Mouse (Mus musculus): ENCODE results near the gene Prss56. TPM values are rescaled to one million over a fixed set of nuclear protein-coding genes. Genes with fewer than 3 reads are reported as not detected.

The Prss56 gene
- polyA plus RNA-seq, 1 experiment: 1.5 TPM

GRCm38 (mm10) chr1:87232197-87232596 is 49.1 kb downstream of the Prss56 start:
- DNase-seq (ENCODE audit: low read depth): no peak

Other genes starting within 250 kb of the Prss56 start
- 18.2 and 22.5 TPM in 2 replicates for gene Alppl2, start 93.4 kb upstream of the Prss56 start, polyA plus RNA-seq (2012; rRNA removed)
- gene Alpi, start 81.7 kb upstream of the Prss56 start, polyA plus RNA-seq (2012; rRNA removed): 0.08 TPM in 1 of 2 replicates, not detected in the other
- 0.12 and 0.41 TPM in 2 replicates for gene Akp3, start 58.3 kb upstream of the Prss56 start, polyA plus RNA-seq (2012; rRNA removed)
- 0.15 and 0.22 TPM in 2 replicates for gene Ecel1, start 26.8 kb upstream of the Prss56 start, polyA plus RNA-seq (2012; rRNA removed)
- gene Chrnd, start 7.3 kb downstream of the Prss56 start, polyA plus RNA-seq (2012; rRNA removed): 0.03 TPM in 1 of 2 replicates, not detected in the other
- 0.22 TPM in 1 of 2 replicates, not detected in the other for gene Chrng, start 21.3 kb downstream of the Prss56 start, polyA plus RNA-seq (2012; rRNA removed)
- 34.9 and 41.5 TPM in 2 replicates for gene Eif4e2, start 30.6 kb downstream of the Prss56 start, polyA plus RNA-seq (2012; rRNA removed)
- gene Efhd1, start 81.0 kb downstream of the Prss56 start, polyA plus RNA-seq (2012; rRNA removed): 11.3 and 11.8 TPM in 2 replicates
- 31.3 and 36.2 TPM in 2 replicates for gene Gigyf2, start 143.7 kb downstream of the Prss56 start, polyA plus RNA-seq (2012; rRNA removed)
- not detected in 2 replicates for gene Kcnj13, start 211.4 kb downstream of the Prss56 start, polyA plus RNA-seq (2012; rRNA removed)

Measured in gonadal fat pad, adult 2 months (tissue).